In genomic region chr16:91045511-91045910, GRCm38 (mm10) we compare ENCODE assay signal across 1 mouse cellular context.
A peak's percentile ranks its signal among the peaks of the same experiment; 100 is the strongest.
TF ChIP-seq lines count a peak whose summit lies in the region.

No protein-coding gene starts in this region.

TF ChIP-seq in MEL, 35 proteins besides CTCF, POLR2A, EP300 and RAD21 (continued from another document):
- TF ChIP-seq MXI1 (IDR thresholded peaks at IDR 0.05; ENCODE audit: low read depth, low read length) (peak; percentile 40; the same call in 1 of the 2 replicates), MEF2A (IDR thresholded peaks at IDR 0.05; ENCODE audit: extremely low read depth, insufficient replicate concordance, low read depth, low read length, poor library complexity, severe bottlenecking) (no peak), TCF12 (IDR thresholded peaks at IDR 0.05; ENCODE audit: low read depth, low read length) (no peak), ZKSCAN1 (IDR thresholded peaks at IDR 0.05; ENCODE audit: low read depth, low read length) (no peak), ELF1 (IDR thresholded peaks at IDR 0.05; ENCODE audit: low read depth, low read length) (no peak), GATA1 (IDR thresholded peaks at IDR 0.05; ENCODE audit: low read depth, low read length) (no peak), NELFE (IDR thresholded peaks at IDR 0.05; ENCODE audit: low read depth, low read length) (no peak), KAT2A (conservative IDR thresholded peaks at IDR 0.05; ENCODE audit: low read depth, low read length) (no peak), MAX (IDR thresholded peaks at IDR 0.05; ENCODE audit: low read length) (no peak), USF2 (IDR thresholded peaks at IDR 0.05; ENCODE audit: borderline replicate concordance in 1 of 2, insufficient read depth in 1 of 2, low read depth in 1 of 2, low read length in 2 of 2) (no peak), ZC3H11A (IDR thresholded peaks at IDR 0.05; ENCODE audit: low read depth, low read length) (peak; percentile 39), MYC (IDR thresholded peaks at IDR 0.05; ENCODE audit: low read depth, low read length) (no peak), SMC3 (IDR thresholded peaks at IDR 0.05; ENCODE audit: low read depth, low read length) (peak; percentile 57), RCOR1 (IDR thresholded peaks at IDR 0.05; ENCODE audit: low read depth, low read length) (no peak)
